Comparison of ENCODE assay signal across 26 mouse cellular contexts in the genomic region with DNA sequence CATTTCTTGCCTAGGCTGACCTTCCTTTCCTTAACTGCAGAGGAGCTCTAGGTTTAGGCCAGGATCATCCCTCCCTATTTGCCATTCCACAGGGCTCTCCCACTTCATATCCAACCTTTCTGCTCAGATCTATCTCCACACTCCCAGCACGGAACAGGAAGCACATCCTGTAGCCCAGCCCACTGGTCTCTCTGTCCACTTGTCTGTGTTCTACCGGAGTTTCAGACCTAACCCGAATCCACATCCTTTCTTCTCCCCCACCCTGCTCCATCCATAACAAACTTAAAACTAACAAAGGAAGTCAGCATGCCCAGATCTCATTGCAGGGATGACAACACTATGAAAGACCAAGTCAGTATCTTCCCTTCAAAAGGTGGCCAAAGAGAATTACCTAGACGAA. TPM values are rescaled to one million over a fixed set of nuclear protein-coding genes. Genes with fewer than 3 reads are reported as not detected.
"Had no signal": no experiment of that assay in that cellular context is flagged by ENCODE, and none has a peak within 500 bp of the region (broad histone marks: within the 10 kb centered on the region; RNA-seq: fewer than 3 reads in every experiment).

No protein-coding gene starts in this region.

- DNase-seq: gastrocnemius, postnatal 14 days; gastrocnemius, postnatal 36 days; heart, adult 11 months; heart, adult 2 months; heart, postnatal 10 days; heart, postnatal 4 days; kidney, adult 18-20 months; kidney, adult 9 months; kidney, postnatal 14 days; kidney, postnatal 36 days; layer of hippocampus, adult 9-11 months; layer of hippocampus, postnatal 36 days; left cerebral cortex, postnatal 4 days had no signal

- H3K27ac ChIP-seq: heart, adult 2 months; heart, embryonic 10.5 days; hindbrain, embryonic 10.5 days; hindbrain, embryonic 12.5 days; hindbrain, embryonic 14.5 days; intestine, embryonic 15.5 days; kidney, embryonic 15.5 days; kidney, postnatal 0 days; limb, embryonic 13.5 days; limb, embryonic 15.5 days had no signal

- H3K27me3 ChIP-seq: heart, embryonic 12.5 days; hindbrain, embryonic 12.5 days; intestine, embryonic 15.5 days; kidney, embryonic 15.5 days; limb, embryonic 15.5 days had no signal

- H3K9me3 ChIP-seq: heart, embryonic 10.5 days; hindbrain, embryonic 10.5 days; hindbrain, embryonic 12.5 days; intestine, embryonic 15.5 days; kidney, embryonic 15.5 days; limb, embryonic 13.5 days; limb, embryonic 15.5 days had no signal

- H3K4me2 ChIP-seq: heart, embryonic 12.5 days; hindbrain, embryonic 12.5 days; hindbrain, embryonic 14.5 days; intestine, embryonic 15.5 days; kidney, embryonic 15.5 days; limb, embryonic 13.5 days; limb, embryonic 15.5 days had no signal

- ATAC-seq: hindbrain, embryonic 16.5 days; inflammation-experienced regulatory T-cells, adult 6 months; intestine, embryonic 15.5 days; intestine, postnatal 0 days had no signal

- H3K4me3 ChIP-seq: heart, adult 2 months; heart, embryonic 10.5 days; heart, embryonic 12.5 days; hindbrain, embryonic 10.5 days; hindbrain, embryonic 12.5 days; intestine, embryonic 15.5 days; kidney, embryonic 15.5 days; limb, embryonic 13.5 days; limb, embryonic 15.5 days had no signal

- H3K36me3 ChIP-seq: heart, embryonic 10.5 days; heart, embryonic 12.5 days; hindbrain, embryonic 10.5 days; hindbrain, embryonic 12.5 days; intestine, embryonic 15.5 days; kidney, embryonic 15.5 days; limb, embryonic 13.5 days; limb, embryonic 15.5 days had no signal

- H3K9ac ChIP-seq: heart, embryonic 12.5 days; hindbrain, embryonic 12.5 days; hindbrain, embryonic 14.5 days; intestine, embryonic 15.5 days; kidney, embryonic 15.5 days; limb, embryonic 13.5 days; limb, embryonic 15.5 days had no signal

- H3K4me1 ChIP-seq: heart, embryonic 10.5 days; heart, embryonic 12.5 days; hindbrain, embryonic 10.5 days; hindbrain, embryonic 12.5 days; intestine, embryonic 15.5 days; kidney, embryonic 15.5 days; limb, embryonic 13.5 days; limb, embryonic 15.5 days had no signal

RNA-seq across cellular contexts. Expression of a gene that starts 10.3 kb away (rescaled TPM):
- polyA plus RNA-seq: inflammation-experienced regulatory T-cells, adult 6 months had no signal
